23 mouse cellular contexts compared by ENCODE assay signal in genomic region chr1:190106060-190106459, GRCm38 (mm10).
DNase-seq lines count a peak whose midpoint lies in the region; ATAC-seq lines count a peak whose summit lies in the region.
"Had no signal": no experiment of that assay in that cellular context is flagged by ENCODE, and none has a peak within 500 bp of the region (broad histone marks: within the 10 kb centered on the region; RNA-seq: fewer than 3 reads in every experiment).

No protein-coding gene starts in this region.

- no peak overlapping the region for H3K9ac ChIP-seq in heart, embryonic 12.5 days
- no peak overlapping the region for H3K9ac ChIP-seq in intestine, embryonic 14.5 days (ENCODE audit: low read length)
- no peak overlapping the region for H3K9ac ChIP-seq in intestine, embryonic 16.5 days (ENCODE audit: low read depth, low read length)
- H3K9ac ChIP-seq in liver, embryonic 12.5 days: no peak overlapping the region
- H3K9ac ChIP-seq in liver, embryonic 16.5 days (ENCODE audit: low read depth, low read length): no peak overlapping the region
- H3K9ac ChIP-seq: forebrain, embryonic 15.5 days; hindbrain, embryonic 12.5 days; lung, embryonic 15.5 days; midbrain, embryonic 13.5 days; neural tube, embryonic 13.5 days had no signal

- H3K9me3 ChIP-seq in heart, embryonic 12.5 days (replicated peaks): peaks cover 8% of the 10 kb centered on the region; the same call in 1 of the 2 replicates
- H3K9me3 ChIP-seq in intestine, embryonic 14.5 days (ENCODE audit: control insufficient read depth, low read length): peaks cover 9% of the 10 kb centered on the region; the same call in 1 of the 2 replicates
- peaks cover 13% of the 10 kb centered on the region; the same call in 1 of the 2 replicates for H3K9me3 ChIP-seq in intestine, embryonic 16.5 days (ENCODE audit: control insufficient read depth, low read length)
- H3K9me3 ChIP-seq in liver, embryonic 12.5 days (replicated peaks): 0 out of 2 replicates have a peak, but pooled peaks cover 7% of the 10 kb centered on the region
- H3K9me3 ChIP-seq in liver, embryonic 16.5 days (replicated peaks; ENCODE audit: control insufficient read depth, low read length): no peaks in the 10 kb centered on the region
- H3K9me3 ChIP-seq: forebrain, embryonic 15.5 days; lung, embryonic 15.5 days had no signal

- H3K27me3 ChIP-seq in heart, embryonic 12.5 days (replicated peaks): no peaks in the 10 kb centered on the region
- H3K27me3 ChIP-seq in intestine, embryonic 14.5 days (replicated peaks; ENCODE audit: control insufficient read depth, insufficient read depth, low read length): no peaks in the 10 kb centered on the region
- H3K27me3 ChIP-seq in intestine, embryonic 16.5 days (replicated peaks; ENCODE audit: control insufficient read depth, insufficient read depth, low read length): no peaks in the 10 kb centered on the region
- H3K27me3 ChIP-seq in liver, embryonic 12.5 days (replicated peaks): no peaks in the 10 kb centered on the region
- no peaks in the 10 kb centered on the region for H3K27me3 ChIP-seq in liver, embryonic 16.5 days (ENCODE audit: control insufficient read depth, insufficient read depth, low read depth, low read length)
- H3K27me3 ChIP-seq: forebrain, embryonic 15.5 days; hindbrain, embryonic 12.5 days; lung, embryonic 15.5 days; megakaryocyte, embryonic 14.5 days; midbrain, embryonic 13.5 days; neural tube, embryonic 13.5 days had no signal

- no peak for ATAC-seq in heart, embryonic 12.5 days (ENCODE audit: insufficient number of reproducible peaks, low FRiP score)
- no peak for ATAC-seq in intestine, embryonic 14.5 days (replicated peaks; ENCODE audit: low FRiP score, low TSS enrichment, low read depth)
- ATAC-seq in intestine, embryonic 16.5 days: no peak
- ATAC-seq in liver, embryonic 12.5 days: no peak
- ATAC-seq in liver, embryonic 16.5 days (ENCODE audit: low read depth): no peak
- ATAC-seq: forebrain, embryonic 15.5 days; midbrain, embryonic 13.5 days had no signal

- H3K27ac ChIP-seq in heart, embryonic 12.5 days (ENCODE audit: poor library complexity, severe bottlenecking): peak overlapping the region; percentile 81
- peak overlapping the region; percentile 60; the same call in 1 of the 2 replicates for H3K27ac ChIP-seq in intestine, embryonic 14.5 days (ENCODE audit: low read depth)
- no peak overlapping the region; the same call in 1 of the 2 replicates for H3K27ac ChIP-seq in intestine, embryonic 16.5 days (ENCODE audit: low read length)
- peak overlapping the region; percentile 51 for H3K27ac ChIP-seq in liver, embryonic 12.5 days
- H3K27ac ChIP-seq in liver, embryonic 16.5 days (ENCODE audit: low read length): peak overlapping the region; percentile 79
- H3K27ac ChIP-seq: forebrain, embryonic 15.5 days; hindbrain, embryonic 12.5 days; lung, embryonic 15.5 days; midbrain, embryonic 13.5 days; neural tube, embryonic 13.5 days had no signal

- H3K4me2 ChIP-seq in heart, embryonic 12.5 days: no peak overlapping the region
- H3K4me2 ChIP-seq in intestine, embryonic 14.5 days (ENCODE audit: low read length): no peak overlapping the region
- H3K4me2 ChIP-seq in intestine, embryonic 16.5 days (ENCODE audit: low read depth, low read length): no peak overlapping the region
- H3K4me2 ChIP-seq in liver, embryonic 12.5 days: no peak overlapping the region
- no peak overlapping the region for H3K4me2 ChIP-seq in liver, embryonic 16.5 days (ENCODE audit: low read depth, low read length)
- H3K4me2 ChIP-seq: forebrain, embryonic 15.5 days; hindbrain, embryonic 12.5 days; midbrain, embryonic 13.5 days; neural tube, embryonic 13.5 days had no signal

- H3K4me1 ChIP-seq in heart, embryonic 12.5 days (replicated peaks): peaks cover 17% of the 10 kb centered on the region
- no peaks in the 10 kb centered on the region for H3K4me1 ChIP-seq in intestine, embryonic 14.5 days (replicated peaks; ENCODE audit: control insufficient read depth, insufficient read depth, low read length)
- peaks cover 12% of the 10 kb centered on the region; the same call in 1 of the 2 replicates for H3K4me1 ChIP-seq in intestine, embryonic 16.5 days (ENCODE audit: control insufficient read depth, insufficient read depth, low read length)
- H3K4me1 ChIP-seq in liver, embryonic 12.5 days: no peaks in the 10 kb centered on the region
- H3K4me1 ChIP-seq in liver, embryonic 16.5 days (ENCODE audit: control insufficient read depth, low read depth, low read length): no peaks in the 10 kb centered on the region
- H3K4me1 ChIP-seq: forebrain, embryonic 15.5 days; hindbrain, embryonic 12.5 days; megakaryocyte, embryonic 14.5 days; midbrain, embryonic 13.5 days; neural tube, embryonic 13.5 days had no signal

- H3K36me3 ChIP-seq in heart, embryonic 12.5 days: no peaks in the 10 kb centered on the region
- no peaks in the 10 kb centered on the region for H3K36me3 ChIP-seq in intestine, embryonic 14.5 days (ENCODE audit: control insufficient read depth, insufficient read depth, low read length)
- H3K36me3 ChIP-seq in intestine, embryonic 16.5 days (ENCODE audit: control insufficient read depth, insufficient read depth, low read length): no peaks in the 10 kb centered on the region
- no peaks in the 10 kb centered on the region for H3K36me3 ChIP-seq in liver, embryonic 12.5 days
- H3K36me3 ChIP-seq in liver, embryonic 16.5 days (ENCODE audit: control insufficient read depth, insufficient read depth): no peaks in the 10 kb centered on the region
- H3K36me3 ChIP-seq: forebrain, embryonic 15.5 days; hindbrain, embryonic 12.5 days; lung, embryonic 15.5 days; midbrain, embryonic 13.5 days; neural tube, embryonic 13.5 days had no signal

- intact Hi-C loops in heart, postnatal 25 days (cut with DNase I): no loop called here

- H3K4me3 ChIP-seq in heart, embryonic 12.5 days: no peak overlapping the region
- no peak overlapping the region for H3K4me3 ChIP-seq in intestine, embryonic 14.5 days (ENCODE audit: low read depth, low read length)
- no peak overlapping the region for H3K4me3 ChIP-seq in intestine, embryonic 16.5 days (ENCODE audit: low read length)
- no peak overlapping the region for H3K4me3 ChIP-seq in liver, embryonic 12.5 days
- H3K4me3 ChIP-seq in liver, embryonic 16.5 days (ENCODE audit: low read depth, low read length): no peak overlapping the region
- H3K4me3 ChIP-seq: forebrain, embryonic 15.5 days; hindbrain, embryonic 12.5 days; lung, embryonic 15.5 days; megakaryocyte, embryonic 14.5 days; midbrain, embryonic 13.5 days; neural tube, embryonic 13.5 days had no signal

- no peak for DNase-seq in heart, postnatal 25 days (ENCODE audit: low spot score)
- no peak for DNase-seq in intestine, embryonic 14.5 days (ENCODE audit: low spot score)
- DNase-seq in frontal cortex, postnatal 10 days (ENCODE audit: low spot score in 2 of 2): no peak
- DNase-seq: adrenal gland, postnatal 25 days; cerebellum, adult 9-10 months; gastrocnemius, postnatal 10 days; kidney, adult 9 months; kidney, postnatal 14 days; left cerebral cortex, postnatal 4 days; lung, postnatal 36 days; retina, postnatal 1 day; right cerebral cortex, postnatal 25 days; spleen, adult 18-20 months had no signal

- WGBS in heart, embryonic 12.5 days: 65% methylated on average over 5 of the region's 5 CpGs
- WGBS in intestine, embryonic 14.5 days: 74% methylated on average over 5 of the region's 5 CpGs
- 61% methylated on average over 5 of the region's 5 CpGs for WGBS in intestine, embryonic 16.5 days
- 62% methylated on average over 5 of the region's 5 CpGs for WGBS in liver, embryonic 12.5 days (ENCODE audit: insufficient replicate concordance)
- 53% methylated on average over 5 of the region's 5 CpGs for WGBS in liver, embryonic 16.5 days (ENCODE audit: insufficient replicate concordance)
